Mouse (Mus musculus) left cerebral cortex, adult 2 months (tissue): ENCODE data around the gene Rab3gap2. TPM values are rescaled to one million over a fixed set of nuclear protein-coding genes. Genes with fewer than 3 reads are reported as not detected.
A peak's percentile ranks its signal among the peaks of the same experiment; 100 is the strongest.

Source experiments
- DNase-seq, 2 experiments: peaks; one replicate each; pipeline ENCODE4 v3.0.0; 2021 to 2022; ENCODE audit warnings: low spot score in 2 of 2, mixed read lengths in 1 of 2; ENCODE audit errors: extremely low spot score in 1 of 2
- H3K27ac ChIP-seq: fragments of 200-600 bp; 2 replicates; pipeline ENCODE4 v1.8.1; 2022
- H3K4me3 ChIP-seq: fragments of 200-600 bp; 2 replicates; pipeline ENCODE4 v1.8.1; 2022
- CTCF ChIP-seq: fragments of 200-600 bp; IDR thresholded peaks from 2 replicates; pipeline ENCODE4 v1.8.1; 2022; ENCODE audit warnings: antibody characterized with exemption, mild to moderate bottlenecking, moderate library complexity
- intact Hi-C: fragments of 180-260 bp; cut with DNase I; formaldehyde crosslinking; loops from one replicate; pipeline ENCODE4 v1.15.1; 2025
- total RNA-seq, 2 experiments: library from RNA; stranded (reverse); gene quantifications; 2 replicates each; pipeline ENCODE4 v1.2.3; 2021

The Rab3gap2 gene
- total RNA-seq, 2 experiments from 2014 or later, result 75.3 to 84.1 TPM

DNA sequence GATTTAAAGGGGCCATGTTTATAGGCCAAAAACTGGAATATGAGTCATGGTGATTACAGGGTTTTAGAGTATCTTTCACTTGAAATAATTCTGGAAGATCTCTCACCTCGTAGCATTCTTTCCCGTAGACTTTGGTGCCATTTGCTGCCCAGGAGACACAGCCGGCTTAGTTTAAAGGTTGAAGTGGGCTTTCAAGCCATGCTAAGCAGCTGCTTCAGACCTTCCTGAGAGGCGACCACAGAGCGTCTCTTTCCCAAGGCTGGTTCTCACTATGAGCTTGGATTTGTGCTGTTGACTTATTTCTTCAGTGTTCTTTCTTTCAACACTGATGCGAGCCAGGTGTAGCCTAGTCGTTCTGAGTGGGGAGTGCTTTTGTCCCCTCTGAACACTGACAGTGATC, 23.8 kb downstream of the Rab3gap2 start:
- no peak for TF ChIP-seq CTCF
- Histone ChIP-seq H3K4me3 (no peak overlapping the region), H3K27ac (no peak overlapping the region)
- DNase-seq, result no peak
- intact Hi-C loops, result no loop called here

DNA sequence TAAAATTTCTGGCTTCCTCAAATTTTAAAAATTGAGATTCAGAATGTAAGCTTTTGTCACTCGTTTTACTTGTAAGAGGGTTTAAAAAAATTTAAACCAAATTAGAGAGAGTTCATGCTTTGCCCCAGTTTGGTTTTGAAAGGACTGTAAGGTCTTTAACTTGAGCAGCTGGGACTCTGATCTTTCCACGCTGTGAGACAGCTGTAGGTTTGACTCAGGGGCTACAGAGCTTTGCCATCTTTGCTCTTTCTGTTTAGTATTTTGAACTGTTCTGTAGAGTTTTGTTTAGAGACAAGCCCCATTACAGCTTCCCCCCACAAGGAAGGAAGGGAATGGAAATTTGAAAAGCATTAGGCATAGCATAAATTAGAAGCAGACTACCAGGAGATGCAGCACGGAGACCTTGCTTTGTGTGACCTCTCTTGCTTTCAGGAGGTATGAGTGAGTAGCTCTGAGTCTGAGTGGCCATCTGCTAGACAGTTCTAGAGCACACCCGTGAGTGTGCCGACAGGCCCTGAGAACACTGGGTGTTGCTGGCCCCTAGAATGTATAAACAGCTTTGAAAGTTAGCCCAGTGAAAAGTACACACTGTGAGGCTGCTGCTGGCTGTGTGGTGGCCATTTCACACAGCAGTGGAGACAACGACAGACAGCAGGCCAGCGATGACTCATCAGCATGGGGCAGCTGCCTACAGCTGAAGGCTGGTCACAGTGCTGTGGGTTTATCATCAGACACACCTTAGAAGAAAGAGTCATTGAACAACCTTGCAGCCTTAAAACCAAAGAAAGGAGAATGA, 25.7 kb downstream of the Rab3gap2 start:
- no peak for TF ChIP-seq CTCF
- Histone ChIP-seq H3K4me3 (no peak overlapping the region), H3K27ac (peak overlapping the region; percentile 58; the same call in 1 of the 2 replicates)
- intact Hi-C loops, result no loop called here
- peak in 1 of 2 experiments; percentile 55 for DNase-seq

DNA sequence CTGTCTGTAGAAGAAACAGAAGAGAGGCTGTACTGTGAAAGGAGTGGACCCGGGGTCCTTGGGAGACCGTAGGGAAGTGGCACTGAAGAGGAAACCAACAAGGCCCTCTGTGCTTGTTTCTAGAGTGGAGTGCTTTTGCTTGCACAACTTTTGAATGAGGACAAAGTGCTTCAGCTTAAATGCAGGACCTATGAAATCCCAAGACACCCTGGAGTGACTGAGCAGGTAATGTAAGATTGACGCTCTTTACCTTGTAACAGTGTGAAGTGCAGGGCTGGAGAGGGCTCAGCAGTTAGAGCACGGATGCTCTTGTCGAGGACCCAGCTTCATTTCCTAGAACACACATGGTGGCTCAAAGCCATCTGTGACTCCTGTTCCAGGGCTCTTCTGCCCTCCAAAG, 31.9 kb downstream of the Rab3gap2 start:
- TF ChIP-seq CTCF, result no peak
- no peak for DNase-seq
- Histone ChIP-seq H3K27ac (no peak overlapping the region), H3K4me3 (no peak overlapping the region)
- intact Hi-C loops, result no loop called here

DNA sequence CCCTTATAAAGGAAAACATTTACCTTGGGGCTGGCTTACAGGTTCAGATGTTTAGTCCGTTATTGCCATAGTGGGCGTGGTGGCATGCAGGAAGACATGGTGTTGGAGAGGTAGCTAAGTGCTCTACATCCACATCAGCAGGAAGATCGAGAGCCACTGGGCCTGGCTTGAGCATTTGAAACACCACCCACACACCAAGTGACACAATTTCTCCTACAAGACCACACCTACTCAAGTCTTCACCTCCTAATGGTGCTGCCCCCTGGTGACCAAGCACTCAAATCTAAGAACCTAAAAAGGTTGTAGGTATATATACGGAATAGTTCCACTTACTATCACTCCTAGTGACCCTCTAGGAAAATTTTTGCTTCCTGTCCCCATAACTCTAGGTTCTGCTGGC, 32.6 kb downstream of the Rab3gap2 start:
- H3K4me3 ChIP-seq, result no peak overlapping the region
- no peak for DNase-seq
- no peak overlapping the region for H3K27ac ChIP-seq
- TF ChIP-seq CTCF, result no peak; the same call in none of the 2 replicates
- intact Hi-C loops, result no loop called here

DNA sequence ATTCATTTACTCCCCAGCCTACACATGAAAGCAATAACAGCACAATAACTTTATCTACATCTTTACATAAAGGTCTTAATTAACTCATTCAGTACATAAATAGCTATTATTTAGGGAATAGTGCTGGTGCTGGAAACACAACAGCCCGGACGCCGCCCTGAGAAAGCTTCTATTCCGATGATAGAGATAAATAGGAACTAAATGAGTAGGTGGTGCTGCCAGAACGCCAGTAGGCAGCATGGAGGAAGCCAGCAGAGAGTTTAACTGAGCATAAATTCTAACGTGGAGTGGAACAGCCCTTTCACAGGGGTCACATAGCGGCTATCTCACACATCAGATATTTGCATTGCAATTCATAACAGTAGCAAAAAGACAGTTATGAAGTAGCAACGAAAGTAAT, 39.1 kb downstream of the Rab3gap2 start:
- H3K27ac ChIP-seq, result peak overlapping the region; percentile 33; the same call in 1 of the 2 replicates
- intact Hi-C loops, result no loop called here
- H3K4me3 ChIP-seq, result no peak overlapping the region
- DNase-seq, result no peak
- no peak for TF ChIP-seq CTCF

DNA sequence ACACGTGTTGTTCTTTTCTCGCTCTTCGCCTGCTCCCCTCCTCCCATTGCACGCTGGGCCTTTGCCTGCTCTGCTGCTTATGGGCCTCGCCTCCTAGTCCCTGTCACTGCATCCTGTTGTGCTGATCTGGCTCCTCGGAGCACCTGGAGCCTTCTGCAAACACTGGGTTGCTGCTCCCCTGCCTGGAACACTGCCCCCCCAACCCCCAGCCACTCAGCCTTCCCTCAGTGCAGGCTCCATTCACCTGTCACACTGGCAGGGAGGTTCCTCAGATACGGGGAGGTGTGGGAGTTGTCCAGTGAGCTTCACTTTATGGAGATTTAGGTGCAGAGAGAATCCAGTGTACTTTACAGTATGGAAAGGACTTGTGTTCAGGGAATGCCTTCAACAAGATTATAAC, 41.5 kb downstream of the Rab3gap2 start:
- no peak for DNase-seq
- intact Hi-C loops, result no loop called here
- no peak overlapping the region for H3K4me3 ChIP-seq
- H3K27ac ChIP-seq, result no peak overlapping the region
- no peak for TF ChIP-seq CTCF

DNA sequence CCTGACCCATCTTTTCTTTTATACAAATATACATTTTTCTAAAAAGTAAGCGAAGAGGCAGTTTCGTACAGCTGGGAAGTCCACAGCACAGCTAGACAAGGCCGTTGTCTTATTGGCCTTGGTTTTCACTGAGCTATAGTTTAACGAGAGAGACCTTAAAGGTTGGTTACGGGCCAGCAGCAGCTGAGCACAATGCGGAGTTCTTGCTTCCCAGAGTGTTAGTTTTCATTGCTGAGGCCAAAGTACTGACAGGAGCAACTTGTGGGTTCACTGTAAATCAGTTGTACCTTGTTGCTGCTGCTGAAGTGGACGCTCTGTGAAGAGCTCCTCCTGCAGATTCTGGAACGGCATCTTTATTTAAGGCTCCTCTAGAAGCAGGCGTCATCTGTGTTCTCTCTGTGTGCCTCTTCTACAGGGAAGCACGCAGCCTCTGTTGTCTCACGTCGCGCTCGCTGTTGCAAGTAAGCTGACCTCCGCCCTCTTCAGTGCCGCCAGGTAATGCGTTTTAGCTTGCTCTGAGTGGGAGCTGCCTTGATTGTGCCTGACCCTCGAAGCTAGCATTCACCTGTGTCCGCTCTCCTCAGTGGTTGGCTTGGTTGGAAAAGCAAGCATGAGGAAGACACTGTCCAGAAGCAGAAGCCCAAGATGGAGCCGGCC, 43.6 kb downstream of the Rab3gap2 start:
- no peak for TF ChIP-seq CTCF
- intact Hi-C loops, result no loop called here
- Histone ChIP-seq H3K4me3 (no peak overlapping the region), H3K27ac (no peak overlapping the region)
- DNase-seq, result no peak

DNA sequence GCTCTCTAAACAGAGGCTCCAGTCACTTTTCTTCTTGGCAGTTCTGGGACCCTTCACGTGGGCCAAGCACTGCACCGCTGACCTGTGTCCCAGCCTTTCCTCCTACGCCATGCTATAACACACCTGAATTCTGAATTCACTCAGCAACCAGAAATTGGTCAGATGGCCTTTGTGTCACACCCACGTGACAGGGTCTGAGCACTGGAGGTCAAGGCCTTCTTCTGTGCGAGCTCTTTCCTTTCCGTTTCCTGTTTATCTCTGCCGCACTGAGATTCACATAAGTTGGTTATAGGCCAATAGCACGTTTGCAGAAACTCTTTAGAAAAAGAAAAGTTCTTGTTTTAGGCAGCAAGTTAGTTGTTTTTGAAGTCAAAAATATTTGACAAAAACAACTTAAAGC, 44.8 kb downstream of the Rab3gap2 start:
- Histone ChIP-seq H3K4me3 (no peak overlapping the region), H3K27ac (no peak overlapping the region)
- TF ChIP-seq CTCF, result no peak
- intact Hi-C loops, result no loop called here
- no peak for DNase-seq

DNA sequence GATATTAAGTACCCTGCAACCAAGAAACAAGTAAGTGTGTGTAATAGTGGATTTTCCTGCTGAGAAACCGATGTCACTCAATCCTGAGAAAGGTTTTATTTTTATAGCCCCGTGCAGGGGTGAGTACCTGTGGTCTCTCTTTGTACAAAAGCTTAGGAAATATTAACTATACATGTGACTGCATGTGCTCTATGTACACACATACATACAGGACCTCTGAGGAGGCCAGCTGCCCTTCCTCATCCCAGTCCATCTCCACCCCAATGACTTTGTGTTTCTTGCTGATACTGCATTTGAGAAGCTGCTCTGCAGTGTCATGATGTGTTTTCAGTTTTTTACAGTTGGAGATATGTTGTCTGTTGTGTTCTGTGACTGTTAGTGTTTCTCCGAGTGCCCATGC, 48.4 kb downstream of the Rab3gap2 start:
- no peak for TF ChIP-seq CTCF
- H3K27ac ChIP-seq, result no peak overlapping the region
- intact Hi-C loops, result no loop called here
- no peak for DNase-seq
- H3K4me3 ChIP-seq, result no peak overlapping the region

DNA sequence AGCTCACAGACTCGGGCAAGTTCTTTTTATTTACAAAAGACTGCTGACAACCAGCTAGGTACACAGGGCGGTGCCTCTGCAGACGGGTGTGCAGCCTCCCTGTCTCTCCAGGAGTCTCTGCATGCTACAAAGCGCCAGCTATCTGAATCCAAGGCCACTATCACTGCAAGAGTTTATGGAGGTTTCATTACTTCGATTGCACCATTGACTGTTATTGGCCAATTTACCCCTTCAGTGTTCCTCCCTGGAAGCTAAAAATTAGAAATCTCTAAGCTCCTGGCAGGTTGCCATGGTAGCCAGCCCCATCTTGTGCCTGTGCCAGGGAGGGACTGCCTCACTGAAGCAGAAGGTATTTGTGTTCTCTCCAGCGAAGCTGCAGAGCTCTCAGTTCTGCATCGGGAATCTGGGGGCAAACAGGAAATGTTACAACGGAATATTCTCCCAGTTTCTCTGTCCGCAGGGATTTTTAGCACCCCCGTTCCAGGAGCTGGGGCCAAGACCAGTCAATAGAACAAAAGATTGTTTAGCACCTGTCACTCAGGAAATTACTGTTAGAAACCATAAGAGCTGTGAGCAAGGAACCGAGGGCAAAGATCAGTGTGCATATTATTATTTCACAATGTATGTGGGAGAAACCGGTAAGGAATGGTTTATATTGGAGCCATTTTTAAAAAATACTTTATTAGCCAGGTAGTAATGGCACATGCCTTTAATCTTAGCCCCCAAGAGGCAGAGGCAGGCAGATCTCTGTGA, 49.4 kb downstream of the Rab3gap2 start:
- intact Hi-C loops, result no loop called here
- peak; percentile 52 to 68 for DNase-seq
- no peak overlapping the region for H3K27ac ChIP-seq

DNA sequence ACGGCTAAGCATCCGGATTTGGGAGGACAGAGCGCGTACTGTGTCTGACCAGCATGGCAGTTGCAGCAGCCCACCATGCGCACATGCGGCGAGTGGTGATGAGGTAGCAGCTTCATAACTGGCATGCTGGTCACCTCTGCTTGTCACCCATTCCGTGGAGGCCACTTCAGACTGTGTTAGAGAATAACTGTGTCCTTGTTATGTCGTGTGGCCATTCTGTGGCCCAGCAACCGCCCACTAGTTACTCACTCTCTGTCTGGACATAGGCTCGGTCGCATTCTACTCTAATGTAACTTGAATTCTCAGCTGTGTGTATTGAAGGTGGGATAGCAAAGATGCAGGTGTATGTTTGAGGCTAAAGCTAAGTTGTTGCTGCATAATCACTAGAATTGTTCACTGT, 51.4 kb downstream of the Rab3gap2 start:
- H3K4me3 ChIP-seq, result no peak overlapping the region
- no peak for DNase-seq
- H3K27ac ChIP-seq, result no peak overlapping the region
- TF ChIP-seq CTCF, result no peak
- intact Hi-C loops, result no loop called here

More for the DNA sequence above, 49.4 kb downstream of the Rab3gap2 start:
- no peak overlapping the region for H3K4me3 ChIP-seq
- no peak for TF ChIP-seq CTCF

DNA sequence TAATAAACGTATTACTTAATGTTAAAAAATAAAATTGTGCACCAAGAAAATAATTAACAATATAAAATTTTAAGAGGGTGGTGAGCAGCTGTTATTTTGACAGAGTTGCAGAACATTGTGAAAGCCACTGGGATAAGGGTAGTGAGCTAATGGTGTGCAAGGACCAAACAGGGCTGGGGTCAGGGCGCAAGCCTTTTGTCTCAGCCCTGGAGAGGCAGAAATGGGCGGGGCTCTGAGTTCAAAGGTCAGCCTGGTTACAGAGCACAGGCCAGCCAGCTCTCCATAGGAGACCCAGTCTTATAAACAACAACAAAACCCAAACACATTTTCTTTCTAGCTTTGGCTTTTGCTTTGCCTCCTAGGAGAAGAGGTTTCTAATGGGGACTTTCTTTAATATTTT, 52.8 kb downstream of the Rab3gap2 start:
- no peak for TF ChIP-seq CTCF
- no peak for DNase-seq
- Histone ChIP-seq H3K27ac (no peak overlapping the region), H3K4me3 (no peak overlapping the region)
- intact Hi-C loops, result no loop called here
